Comparison of ENCODE assay signal across 9 mouse cellular contexts in the genomic region with DNA sequence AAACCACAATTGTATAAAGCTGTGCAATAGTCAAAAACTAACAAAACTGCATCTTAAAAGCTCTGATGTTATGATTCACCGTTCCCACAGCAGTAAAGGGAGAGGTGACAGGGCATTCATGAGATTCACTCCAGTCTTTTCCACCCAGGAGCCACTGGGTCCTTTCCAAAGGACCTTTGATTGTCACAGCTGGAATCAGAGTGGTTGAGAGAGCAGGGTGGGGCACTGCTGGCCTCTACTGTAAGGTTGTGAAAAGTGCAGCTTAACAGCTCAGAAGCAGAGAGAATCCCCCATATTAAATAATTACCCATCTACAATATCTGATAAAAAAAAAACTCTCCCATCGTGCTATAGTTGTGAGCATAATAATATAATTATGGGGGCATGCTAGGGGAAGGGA.
A peak's percentile ranks its signal among the peaks of the same experiment; 100 is the strongest.
DNase-seq lines count a peak whose midpoint lies in the region; ATAC-seq lines count a peak whose summit lies in the region.
"Had no signal": no experiment of that assay in that cellular context is flagged by ENCODE, and none has a peak within 500 bp of the region (broad histone marks: within the 10 kb centered on the region; RNA-seq: fewer than 3 reads in every experiment).

No protein-coding gene starts in this region.

- no peaks in the 10 kb centered on the region for H3K4me1 ChIP-seq in embryonic facial prominence, embryonic 11.5 days (ENCODE audit: control insufficient read depth, insufficient read depth, low read length)
- H3K4me1 ChIP-seq in embryonic facial prominence, embryonic 10.5 days = no peaks in the 10 kb centered on the region
- H3K4me1 ChIP-seq: limb, embryonic 13.5 days had no signal

- no peak overlapping the region for H3K9ac ChIP-seq in embryonic facial prominence, embryonic 11.5 days (replicated peaks; ENCODE audit: low read length)
- H3K9ac ChIP-seq: limb, embryonic 13.5 days had no signal

- H3K27ac ChIP-seq in embryonic facial prominence, embryonic 11.5 days (replicated peaks; ENCODE audit: low read depth, low read length) = no peak overlapping the region
- H3K27ac ChIP-seq in embryonic facial prominence, embryonic 10.5 days (replicated peaks) = no peak overlapping the region
- H3K27ac ChIP-seq: limb, embryonic 13.5 days had no signal

- H3K9me3 ChIP-seq in embryonic facial prominence, embryonic 11.5 days (replicated peaks; ENCODE audit: control insufficient read depth, low read length) = no peaks in the 10 kb centered on the region
- no peaks in the 10 kb centered on the region for H3K9me3 ChIP-seq in embryonic facial prominence, embryonic 10.5 days
- H3K9me3 ChIP-seq: limb, embryonic 13.5 days had no signal

- H3K36me3 ChIP-seq in embryonic facial prominence, embryonic 11.5 days (replicated peaks; ENCODE audit: control insufficient read depth, insufficient read depth, low read depth, low read length) = no peaks in the 10 kb centered on the region
- H3K36me3 ChIP-seq in embryonic facial prominence, embryonic 10.5 days (replicated peaks) = no peaks in the 10 kb centered on the region
- H3K36me3 ChIP-seq: limb, embryonic 13.5 days had no signal

- no peaks in the 10 kb centered on the region for H3K27me3 ChIP-seq in embryonic facial prominence, embryonic 11.5 days (ENCODE audit: control insufficient read depth, insufficient read depth, low read length)
- H3K27me3 ChIP-seq in embryonic facial prominence, embryonic 10.5 days (replicated peaks; ENCODE audit: low read depth, poor library complexity, severe bottlenecking) = no peaks in the 10 kb centered on the region
- H3K27me3 ChIP-seq: limb, embryonic 13.5 days had no signal

- 71% methylated on average over 2 of the region's 2 CpGs for WGBS in embryonic facial prominence, embryonic 11.5 days
- WGBS in embryonic facial prominence, embryonic 10.5 days = 72% methylated on average over 2 of the region's 2 CpGs

- no peak for ATAC-seq in embryonic facial prominence, embryonic 11.5 days (replicated peaks; ENCODE audit: insufficient number of reproducible peaks, low FRiP score, low TSS enrichment, low read depth)

- DNase-seq in embryonic facial prominence, embryonic 11.5 days (ENCODE audit: low spot score) = peak; percentile 4
- no peak for DNase-seq in embryonic facial prominence, embryonic 10.5 days (ENCODE audit: low spot score)
- DNase-seq in layer of hippocampus, postnatal 14 days (ENCODE audit: low spot score in 2 of 2) = peak; percentile 3 to 10
- no peak for DNase-seq in layer of hippocampus, adult 11-12 months (ENCODE audit: low spot score)
- peak; percentile 51 for DNase-seq in ES-CJ7 (ENCODE audit: low read depth, low spot score)
- peak; percentile 18 for DNase-seq in gastrocnemius, postnatal 10 days
- no peak for DNase-seq in spleen, postnatal 10 days (ENCODE audit: low spot score in 2 of 2)
- DNase-seq in c-Kit-positive CD71-positive TER-119-positive erythroid progenitor cells, embryonic 14.5 days (ENCODE audit: low spot score) = no peak

- H3K4me3 ChIP-seq in embryonic facial prominence, embryonic 11.5 days (ENCODE audit: low read depth, low read length) = no peak overlapping the region
- no peak overlapping the region for H3K4me3 ChIP-seq in embryonic facial prominence, embryonic 10.5 days
- H3K4me3 ChIP-seq: limb, embryonic 13.5 days had no signal

- no peak overlapping the region for H3K4me2 ChIP-seq in embryonic facial prominence, embryonic 11.5 days (ENCODE audit: low read depth, low read length)
- H3K4me2 ChIP-seq: limb, embryonic 13.5 days had no signal

Comparison
In these comparisons a context has a peak if more than half of its experiments do, and no peak if none do; other contexts are left out.
1. DNase-seq: peak in embryonic facial prominence, embryonic 11.5 days (single experiment), layer of hippocampus, postnatal 14 days (2 of 2), ES-CJ7 (single experiment) and gastrocnemius, postnatal 10 days (single experiment); none in embryonic facial prominence, embryonic 10.5 days (single experiment), layer of hippocampus, adult 11-12 months (single experiment), spleen, postnatal 10 days (0 of 2) and c-Kit-positive CD71-positive TER-119-positive erythroid progenitor cells, embryonic 14.5 days (single experiment).